Mouse (Mus musculus): Measurements from ENCODE around the gene Bbx.

Bbx gene

DNA sequence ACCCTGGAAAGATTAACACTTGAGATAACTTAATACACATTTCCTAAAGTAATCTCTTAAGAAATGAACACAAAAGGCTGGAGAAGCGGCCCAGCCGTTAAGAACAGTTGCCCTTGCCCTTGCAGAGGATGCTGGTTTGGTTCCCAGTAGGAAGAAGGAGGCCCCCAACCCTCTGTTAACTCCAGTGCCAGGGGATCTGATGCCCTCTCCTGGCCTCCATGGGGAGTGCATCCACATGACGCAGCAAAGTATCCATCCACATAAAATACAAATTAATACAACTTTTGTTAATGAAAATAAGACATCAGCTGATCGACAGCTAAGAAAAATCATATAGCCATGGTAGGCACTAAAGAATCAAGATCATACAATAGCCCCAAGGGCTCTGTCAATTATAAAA is 33.6 kb downstream of the Bbx start:
- no peak for DNase-seq

DNA sequence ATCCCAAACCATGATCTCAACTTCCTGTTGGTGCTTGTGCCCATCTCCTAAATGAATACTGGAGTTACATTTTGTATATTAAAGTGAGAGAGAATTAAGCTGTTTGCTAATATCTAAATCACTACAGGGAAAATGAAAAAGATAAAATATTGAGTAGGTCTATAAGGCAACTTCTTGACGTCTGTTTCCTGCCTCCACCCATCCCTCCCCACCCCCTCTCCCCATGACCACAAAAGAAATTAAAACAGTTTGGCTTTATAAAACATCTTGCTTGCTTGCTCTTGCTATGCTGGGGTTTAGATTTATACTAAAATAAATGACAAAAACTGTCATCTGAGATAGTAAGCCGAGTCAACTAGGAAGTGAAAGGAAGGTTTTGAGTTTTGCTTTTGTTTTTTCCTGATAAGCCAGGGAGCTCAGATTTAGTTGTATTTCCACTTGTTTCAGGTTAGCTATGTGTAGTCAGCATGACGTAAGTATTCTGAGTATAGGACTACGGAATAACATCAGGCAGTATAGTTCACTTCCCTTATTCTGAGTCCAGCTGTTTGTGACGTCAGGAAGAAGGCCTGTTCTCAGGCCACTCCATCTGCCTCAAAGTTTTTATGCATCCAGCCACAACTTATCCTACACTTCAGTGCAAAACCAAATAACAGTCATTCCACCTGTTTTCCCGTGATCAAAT is 36.1 kb downstream of the Bbx start:
- DNase-seq: no peak

DNA sequence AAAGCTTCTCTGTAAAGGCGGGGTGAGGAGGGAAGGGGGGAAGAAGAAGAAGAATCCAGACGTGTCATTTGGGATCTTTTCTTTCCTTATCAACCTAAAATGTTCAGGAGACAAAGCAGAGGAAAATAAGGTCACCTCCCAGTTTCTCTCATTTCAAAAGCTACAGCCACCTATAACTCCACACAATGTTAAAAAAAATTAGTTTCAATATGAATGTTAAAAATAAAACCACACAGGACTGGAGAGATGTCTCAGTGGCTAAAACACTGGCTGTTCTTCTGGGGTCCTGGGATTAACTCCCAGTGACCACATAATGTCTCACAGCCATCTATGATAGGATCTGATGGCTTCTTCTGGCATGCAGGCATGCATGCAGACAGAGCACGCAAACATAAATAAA is 43.7 kb downstream of the Bbx start:
- no peak for DNase-seq

DNA sequence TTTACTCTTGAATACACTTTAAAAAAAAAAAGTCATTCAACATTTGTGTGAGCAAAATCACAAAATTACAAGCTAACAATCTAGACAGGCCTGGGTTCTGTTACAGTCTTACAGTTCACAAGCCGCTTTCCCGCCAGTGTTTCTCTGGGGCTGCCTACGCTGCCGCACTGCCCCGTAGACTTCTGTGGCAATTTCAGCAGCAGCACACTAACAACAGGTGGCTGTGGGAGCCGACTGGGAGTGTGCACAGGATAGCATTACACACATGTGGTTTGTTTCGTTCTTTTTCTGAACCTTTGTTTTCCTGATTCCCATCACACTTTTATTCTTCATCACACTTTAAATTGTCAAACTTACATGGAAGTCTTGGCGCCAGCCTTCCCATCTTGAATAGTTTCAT is 48.6 kb downstream of the Bbx start:
- no peak for DNase-seq

DNA sequence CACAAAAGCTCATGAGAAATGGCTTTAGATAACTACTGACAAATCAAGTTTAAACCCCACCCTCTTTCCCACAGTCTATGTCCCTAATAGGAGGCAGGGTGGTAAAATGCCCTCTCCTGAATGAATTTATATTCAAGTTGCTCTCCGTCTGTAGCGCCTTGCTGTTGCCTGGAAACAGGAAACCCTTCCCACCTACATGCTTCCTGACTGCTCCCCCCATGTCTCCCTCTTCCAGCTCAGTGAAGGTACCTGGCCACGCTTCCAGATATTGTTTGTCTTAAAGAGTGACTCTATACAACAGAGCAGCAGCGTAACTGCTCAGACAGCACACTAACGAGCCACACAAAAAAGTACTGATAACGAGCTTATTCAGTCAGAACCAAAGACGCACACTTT is 50.8 kb downstream of the Bbx start:
- no peak for DNase-seq

DNA sequence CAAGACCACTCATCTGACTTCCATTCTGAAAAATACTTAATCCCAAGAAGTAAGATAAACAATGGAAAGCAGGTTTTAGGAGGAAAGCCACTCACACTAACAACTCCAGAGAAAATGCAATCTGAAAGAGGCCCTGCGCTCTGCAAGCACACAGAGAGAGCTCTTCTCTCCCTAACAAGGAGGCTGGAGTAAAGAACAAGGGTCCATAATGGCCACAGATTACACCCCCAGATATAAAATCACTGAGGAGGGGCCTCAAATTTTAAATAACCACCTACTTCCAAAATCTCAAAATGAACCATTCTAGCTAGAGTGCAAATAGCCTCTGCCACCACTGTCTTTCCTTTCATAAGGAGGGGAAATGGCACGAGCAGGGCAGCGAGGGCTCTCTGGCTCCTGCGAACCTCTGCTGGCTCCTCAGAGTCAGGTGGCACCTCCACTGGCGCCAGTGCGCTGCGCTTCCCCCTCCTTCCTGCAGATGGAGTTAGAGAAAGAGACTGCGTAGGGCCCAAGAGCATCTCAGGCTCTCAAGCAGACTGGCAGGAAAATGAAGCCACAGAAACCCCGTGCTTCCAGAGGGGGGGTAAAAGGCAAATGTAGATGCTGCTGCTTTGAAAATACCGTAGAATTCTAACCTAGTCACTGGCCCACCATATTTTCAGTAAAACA is 51.4 kb downstream of the Bbx start:
- DNase-seq: peak; percentile 50

DNA sequence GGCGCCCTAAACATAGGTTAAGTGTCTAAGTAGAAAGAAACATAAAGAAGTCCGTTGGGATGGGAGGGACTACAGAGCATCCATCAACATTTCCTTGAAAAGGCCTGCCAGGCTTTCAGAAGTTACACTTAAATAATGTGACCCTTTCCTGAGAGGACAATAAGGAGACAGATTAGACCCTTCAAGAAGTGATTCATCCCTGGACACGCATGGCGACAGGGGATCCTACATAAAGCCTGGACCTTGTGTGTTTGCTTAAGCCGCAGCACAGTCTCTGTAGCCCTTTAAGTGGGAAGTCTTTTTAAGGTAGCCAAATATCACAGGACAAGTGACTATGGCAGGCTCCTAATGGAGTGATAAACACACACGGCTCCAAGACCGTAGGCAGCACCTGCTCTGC is 52.0 kb downstream of the Bbx start:
- DNase-seq: no peak

DNA sequence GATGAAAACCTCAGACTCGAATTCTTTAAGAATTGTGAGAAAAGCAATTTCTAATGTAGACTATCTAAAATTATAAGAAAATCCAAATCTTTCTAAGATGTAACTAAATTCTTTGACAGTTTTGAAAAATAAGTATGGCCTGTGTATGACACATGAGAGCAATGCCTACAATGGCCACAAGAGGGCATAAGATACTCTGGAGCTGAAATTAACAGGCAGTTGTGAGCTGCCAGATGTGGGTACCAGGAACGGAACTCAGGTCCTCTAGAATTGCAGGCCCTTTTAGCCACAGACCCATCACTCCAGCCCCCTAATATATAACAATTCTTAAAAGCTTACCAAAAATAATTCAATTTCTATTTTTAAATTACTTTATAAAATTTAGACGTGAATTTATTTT is 57.6 kb downstream of the Bbx start:
- DNase-seq: no peak

DNA sequence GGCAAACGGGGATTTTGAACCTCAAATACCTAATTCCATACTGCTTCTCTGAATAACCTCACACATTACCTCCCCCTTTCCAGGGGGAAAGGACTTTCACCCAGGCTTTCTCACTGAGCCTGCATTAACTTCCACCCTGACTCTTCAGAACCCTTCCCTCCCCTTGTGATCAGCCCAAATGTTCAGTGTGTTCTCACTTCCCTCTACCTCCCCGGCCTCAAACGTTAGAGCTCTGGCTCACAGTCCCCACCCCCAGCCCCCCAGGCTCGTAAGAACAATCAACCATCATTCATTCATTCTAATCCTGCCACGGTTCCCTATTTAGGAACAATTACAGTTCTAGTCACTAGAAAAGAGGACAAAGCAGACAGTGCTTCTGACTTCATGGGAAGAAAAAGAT is 58.5 kb downstream of the Bbx start:
- no peak for DNase-seq

DNA sequence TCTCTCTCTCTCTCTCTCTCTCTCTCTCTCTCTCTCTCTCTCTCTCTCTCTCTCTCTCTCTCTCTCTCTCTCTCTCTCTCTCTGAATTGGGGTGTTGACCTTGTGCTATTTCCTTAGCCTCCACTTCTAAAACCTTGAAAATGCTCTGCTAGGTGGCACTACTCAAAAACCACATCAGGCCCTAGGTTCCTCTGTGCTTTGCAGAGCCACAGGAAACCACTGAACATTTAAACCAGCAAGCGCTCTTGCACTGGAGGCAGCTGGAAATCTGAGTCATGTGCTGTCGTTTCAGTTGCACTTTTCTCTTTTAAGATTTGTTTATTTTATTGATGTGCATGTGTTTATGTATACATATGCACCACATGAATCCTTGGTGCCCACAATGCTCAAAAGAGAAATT is 59.6 kb downstream of the Bbx start:
- DNase-seq: no peak

DNA sequence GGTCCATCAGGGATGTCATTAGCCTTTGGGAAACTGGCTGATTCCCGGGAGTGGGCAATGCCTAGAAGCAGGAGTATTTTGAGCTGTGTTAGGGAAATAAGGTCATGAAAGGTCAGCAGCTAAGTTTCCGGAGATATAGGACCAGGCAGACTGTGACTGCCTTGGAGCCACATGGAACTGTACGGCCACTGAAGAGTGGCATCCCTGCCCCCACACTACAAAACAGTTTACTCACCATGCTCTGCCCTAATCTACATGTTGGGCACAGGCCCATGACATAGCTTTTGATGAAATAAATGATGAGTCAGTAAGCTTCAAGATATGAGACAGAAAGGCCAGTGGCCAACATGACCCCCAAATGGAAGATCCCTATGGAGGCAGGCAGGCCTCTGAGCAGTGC is 60.7 kb downstream of the Bbx start:
- DNase-seq: no peak

DNA sequence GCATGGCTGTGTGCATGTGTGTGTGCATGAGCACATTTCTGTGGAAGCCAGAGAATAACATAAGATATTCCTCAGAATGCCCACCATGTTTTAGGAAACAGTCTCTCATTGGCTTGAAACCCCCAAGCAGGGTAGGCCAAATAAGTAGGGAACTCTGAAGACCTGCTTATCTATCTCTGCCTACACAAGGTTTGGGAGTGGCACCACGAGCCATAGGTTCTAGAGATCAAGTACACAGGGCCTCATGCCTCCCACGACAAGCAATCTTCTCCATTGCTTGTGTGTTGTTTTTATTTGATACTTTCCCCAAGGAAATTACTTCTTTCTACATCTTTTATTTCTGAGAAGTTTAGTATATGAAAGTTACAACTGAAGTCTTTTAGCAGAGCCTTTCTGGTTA is 61.8 kb downstream of the Bbx start:
- DNase-seq: no peak

DNA sequence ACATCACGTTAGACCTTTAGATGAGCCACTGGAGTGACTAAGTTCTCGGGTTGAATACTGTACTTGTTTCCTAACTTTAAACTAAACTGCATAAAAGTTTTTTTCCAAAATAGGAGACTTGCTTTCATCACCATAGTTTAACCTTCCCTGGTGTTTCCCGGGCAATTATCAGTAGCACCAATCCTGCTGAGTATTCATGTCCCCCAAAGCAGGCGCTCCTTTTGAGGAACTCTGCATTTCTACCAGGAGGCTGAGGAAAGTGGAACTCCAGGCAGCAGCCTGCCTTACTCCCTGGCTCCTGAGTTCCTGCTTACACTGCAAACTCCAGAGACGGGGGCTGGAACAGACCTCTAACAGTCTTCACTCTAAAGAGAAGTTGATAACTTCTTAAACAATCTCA is 65.6 kb downstream of the Bbx start:
- no peak for DNase-seq

DNA sequence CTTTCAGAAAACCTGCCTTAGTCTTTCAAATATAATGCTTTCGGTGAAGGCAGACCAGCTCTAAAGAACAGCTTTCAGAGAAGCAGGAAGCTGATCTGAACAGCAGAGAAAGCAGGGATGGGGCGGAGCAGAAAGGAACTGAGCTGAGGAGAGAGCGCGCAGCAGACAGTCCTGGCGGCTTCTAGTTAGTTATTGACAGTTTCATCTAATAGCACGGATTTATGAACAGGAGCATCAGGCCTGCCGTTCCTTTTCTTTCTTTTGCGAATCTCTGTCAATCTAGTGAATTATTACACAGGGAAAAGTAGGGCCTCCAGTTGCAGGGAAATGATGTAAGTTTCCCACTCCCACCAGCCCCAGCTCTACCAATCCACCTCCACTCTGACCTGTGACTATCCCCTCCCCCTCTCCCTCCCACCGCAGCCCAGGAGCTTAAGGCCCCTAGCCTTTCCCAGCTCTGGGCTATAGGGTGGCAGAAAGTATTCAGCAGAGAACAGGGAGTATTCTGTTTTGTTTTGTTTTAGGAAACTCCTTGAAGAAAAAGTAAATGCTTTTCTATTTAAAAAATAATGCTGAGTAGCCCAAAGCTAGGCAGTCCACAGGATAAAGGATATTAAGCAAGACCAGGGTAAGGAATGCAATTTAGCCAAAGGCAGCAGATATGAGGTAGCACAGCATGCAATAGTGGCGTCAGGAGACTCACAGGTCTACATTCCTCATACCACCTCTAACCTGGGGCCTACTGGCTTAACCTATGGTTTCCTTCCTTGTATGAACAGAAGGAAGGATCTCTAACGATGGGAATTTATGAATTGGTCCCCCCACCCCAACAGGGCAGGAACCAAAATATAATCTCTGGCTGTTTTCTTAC is 67.8 kb downstream of the Bbx start:
- DNase-seq: peak; percentile 38

DNA sequence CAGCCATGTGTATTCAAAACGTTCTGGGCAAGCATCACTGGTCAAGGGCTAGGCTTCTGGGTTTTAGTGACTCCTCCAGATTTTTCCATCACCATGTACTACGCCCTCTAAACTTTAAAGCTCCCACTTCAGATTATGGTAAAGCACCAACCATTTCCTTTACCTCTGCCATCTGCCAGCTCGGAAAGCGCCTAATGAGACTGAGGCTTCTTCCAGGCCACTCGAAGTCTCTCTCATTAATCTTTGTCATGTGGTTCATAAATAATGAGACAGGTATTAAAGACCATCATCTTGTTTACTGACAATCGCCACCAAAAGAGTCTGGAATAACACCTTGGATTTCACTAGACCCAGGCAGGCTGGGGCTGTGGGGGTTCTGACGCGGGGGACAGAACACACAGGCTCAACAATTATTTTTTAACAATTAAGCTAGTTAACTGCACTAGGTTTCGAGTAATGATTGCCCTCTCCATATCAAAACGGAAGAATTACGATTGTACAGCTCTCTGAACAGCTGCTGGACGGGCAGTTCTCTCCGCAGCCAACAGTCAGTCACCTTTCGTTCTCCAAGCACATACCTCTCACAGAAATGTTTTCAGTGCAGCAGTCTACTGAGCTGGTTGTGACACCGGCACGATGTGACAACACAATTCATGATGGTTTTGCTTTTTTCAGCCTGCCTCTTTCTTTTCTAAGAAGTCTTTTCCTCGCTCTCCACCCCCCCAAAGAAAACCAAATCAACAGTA is 68.6 kb downstream of the Bbx start:
- no peak for DNase-seq

DNA sequence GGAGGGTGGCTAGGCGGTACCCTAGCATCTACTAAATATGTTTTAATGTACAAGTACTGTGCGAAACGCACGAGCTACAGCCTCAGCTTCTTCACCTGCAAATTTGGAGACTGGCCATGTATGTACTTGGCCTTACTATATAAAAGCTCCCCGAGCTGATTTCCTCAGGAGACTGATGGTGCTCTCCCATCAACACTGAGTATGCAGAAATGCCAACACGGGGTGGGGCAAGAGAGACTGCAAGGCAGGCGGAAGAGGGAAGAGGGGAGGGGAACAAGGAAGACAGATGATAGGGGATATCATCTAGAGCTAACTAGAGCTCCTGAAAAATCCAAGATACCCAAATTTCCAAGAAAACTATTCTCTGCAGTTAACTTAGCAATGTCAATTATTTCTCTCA is 71.6 kb downstream of the Bbx start:
- DNase-seq: no peak

DNA sequence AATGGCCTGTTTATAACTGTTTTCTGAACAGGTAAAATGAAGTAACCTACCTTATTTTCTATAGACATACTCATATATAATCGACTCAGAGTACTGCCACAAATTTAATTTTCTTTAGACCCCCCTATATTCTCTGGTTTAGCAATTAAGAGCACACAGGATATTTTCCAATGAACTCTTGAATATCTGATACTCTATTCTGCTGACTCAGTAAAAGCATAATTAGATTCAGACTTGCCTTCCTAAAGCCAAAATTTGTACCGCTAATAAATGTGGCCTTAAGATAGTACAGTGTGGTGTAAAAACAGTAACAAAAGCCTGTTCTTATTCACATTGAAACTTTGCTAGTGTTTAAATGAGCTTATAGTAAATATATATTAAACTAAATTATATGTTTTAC is 102.5 kb downstream of the Bbx start:
- DNase-seq: no peak

DNA sequence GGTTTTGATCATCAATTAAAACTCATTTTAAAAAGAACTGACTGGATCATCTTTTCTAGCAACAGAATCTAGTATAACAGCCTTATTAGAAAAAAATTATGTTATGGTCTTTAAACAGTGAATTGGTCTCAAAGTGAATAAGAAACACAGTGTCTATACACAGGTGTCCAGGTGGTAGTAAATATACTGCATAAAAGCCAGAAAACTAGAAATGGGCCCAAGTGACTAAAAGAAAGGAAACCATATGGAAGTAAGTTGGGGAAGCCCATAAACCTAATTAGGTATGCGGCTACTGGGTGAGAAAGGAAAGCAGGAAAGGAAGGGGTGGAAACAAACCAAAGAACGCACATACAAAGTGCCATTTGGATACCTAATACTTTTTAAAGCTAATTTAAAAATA is 107.4 kb downstream of the Bbx start:
- DNase-seq: no peak

DNA sequence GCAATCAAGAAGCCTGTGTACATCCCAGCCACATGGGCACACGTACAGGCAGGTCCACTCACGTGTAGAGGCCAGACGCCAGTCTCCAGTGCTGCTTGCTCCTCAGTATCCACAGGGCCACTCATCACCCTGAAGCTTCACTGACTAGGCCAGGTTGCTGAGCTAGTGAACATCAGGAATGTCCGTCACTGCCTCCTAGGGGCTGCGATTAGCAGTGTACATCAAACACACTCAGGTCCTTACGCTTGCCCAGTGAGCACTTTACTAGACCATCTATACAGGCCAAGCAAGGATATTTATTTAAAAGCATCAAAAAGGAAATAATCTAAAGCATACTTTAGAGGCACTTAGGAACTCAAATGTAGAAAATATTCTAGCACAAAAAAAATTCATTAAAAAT is 107.9 kb downstream of the Bbx start:
- no peak for DNase-seq

DNA sequence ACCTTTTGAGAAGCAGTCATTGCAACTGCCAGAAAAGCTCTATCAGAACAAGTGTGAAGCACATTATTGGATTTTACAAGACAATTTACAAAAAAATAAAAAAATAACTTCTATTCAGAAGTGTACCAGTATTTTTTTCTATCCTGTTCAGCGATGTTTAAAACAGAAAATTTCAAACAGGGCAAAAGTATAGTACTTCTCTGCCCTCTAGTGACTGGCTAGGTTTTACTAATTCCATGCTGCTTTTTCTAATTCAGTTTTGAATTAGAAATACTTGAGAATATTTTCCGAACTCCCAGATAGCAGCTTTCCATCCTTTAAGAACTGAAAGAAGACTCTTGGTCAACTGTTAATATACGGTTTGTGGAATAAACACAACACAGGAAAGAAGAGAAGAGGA is 110.8 kb downstream of the Bbx start:
- no peak for DNase-seq

DNA sequence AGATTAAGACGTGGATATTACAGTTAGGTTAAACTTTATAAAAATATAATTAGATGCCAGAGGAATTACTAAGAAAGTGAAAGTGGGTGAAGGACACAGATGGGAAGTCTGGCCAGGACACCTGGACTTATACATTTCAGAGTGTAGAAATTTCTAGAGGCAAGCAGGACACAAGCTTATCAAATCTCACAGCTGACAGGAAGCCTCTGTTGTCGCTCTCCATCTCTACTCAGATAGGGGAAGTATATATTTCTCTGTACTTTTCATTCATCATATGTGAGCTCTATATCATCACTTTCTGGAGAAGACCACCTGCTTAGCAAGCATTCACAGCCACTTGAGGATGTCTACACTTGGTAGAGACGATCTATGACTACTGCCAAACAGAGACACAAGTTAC is 113.9 kb downstream of the Bbx start:
- no peak for DNase-seq

DNA sequence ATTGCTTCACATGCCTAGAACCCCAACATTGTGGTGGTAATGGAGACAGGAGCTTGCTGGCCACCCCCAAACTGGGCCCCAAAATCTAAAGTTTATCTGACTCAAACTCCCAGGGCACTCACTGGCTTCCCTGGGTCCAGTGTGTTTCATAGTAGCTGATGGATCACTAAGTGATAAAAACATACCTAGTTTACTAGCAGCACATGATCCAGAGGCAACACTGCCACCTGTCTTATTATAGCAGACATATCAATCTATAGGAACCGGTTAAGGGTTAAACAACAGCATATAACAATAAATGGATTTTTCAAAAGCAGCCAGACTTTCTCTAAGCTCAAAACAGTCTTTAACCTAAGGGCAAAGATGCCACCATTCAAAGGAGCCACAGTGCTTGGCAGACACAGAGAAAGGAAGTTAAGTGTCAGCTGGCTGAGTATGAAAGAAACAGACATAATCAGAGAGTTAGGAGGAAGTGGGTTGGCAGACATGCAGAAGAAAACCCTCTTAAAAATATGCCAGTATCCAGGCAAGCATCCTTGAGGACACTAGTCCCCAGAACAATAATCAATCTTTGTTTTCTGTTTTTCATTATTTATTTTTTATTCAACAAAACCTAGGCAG is 116.7 kb downstream of the Bbx start:
- DNase-seq: no peak

DNA sequence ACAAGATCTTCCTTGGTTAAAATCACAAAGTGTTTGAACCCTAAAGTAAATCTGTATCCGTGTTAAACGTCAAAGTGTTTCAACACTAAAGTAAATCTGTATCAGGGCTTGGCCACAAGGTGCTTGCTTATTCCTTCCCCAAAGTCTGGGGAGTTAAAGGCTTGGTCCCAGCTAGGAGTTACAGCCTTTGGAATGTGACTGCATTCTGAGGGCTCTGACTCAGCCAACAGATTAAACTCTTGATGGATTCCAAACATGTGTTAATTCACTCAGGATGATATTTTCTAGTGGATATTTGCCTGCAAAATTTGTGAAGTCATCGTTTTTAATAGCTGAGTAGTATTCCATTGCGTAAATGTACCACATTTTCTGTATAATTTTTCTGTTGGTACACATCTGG is 120.6 kb downstream of the Bbx start:
- no peak for DNase-seq
